Mouse (Mus musculus): ENCODE results near the gene Rrp9.

- TF ChIP-seq CTCF (IDR thresholded peaks at IDR 0.05; ENCODE audit: insufficient read depth, low read length) (no peak), POLR2A (IDR thresholded peaks at IDR 0.05; ENCODE audit: borderline replicate concordance, extremely low read depth, low read depth, low read length) (no peak)
These were observed 20.7 kb upstream of the Rrp9 start for GRCm38 (mm10) chr9:106454888-106455681.

Measured in lung, adult 2 months (tissue).